Mouse (Mus musculus): ENCODE measurements at regions not wholly inside any gene's neighbourhood (a gene's known extent, or its start where the extent isn't known, plus 50 kb on each side); places are given as distances from the start of the nearest gene placed in this dataset.

GRCm38 (mm10) chr13:114219870-114220492, 168.1 kb downstream of the Ndufs4 start:
- Histone ChIP-seq H3K4me3 (ENCODE audit: low read depth, low read length) (no peak overlapping the region), H3K9ac (ENCODE audit: low read depth, poor library complexity, severe bottlenecking) (no peak overlapping the region), H3K9me3 (replicated peaks; ENCODE audit: control insufficient read depth, insufficient read depth, low read length, poor library complexity, severe bottlenecking) (no peaks in the 10 kb centered on the region), H3K27me3 (ENCODE audit: control insufficient read depth, insufficient read depth, low read length, poor library complexity, severe bottlenecking) (no peaks in the 10 kb centered on the region; the same call in 1 of the 2 replicates), H3K36me3 (ENCODE audit: control insufficient read depth, insufficient read depth, low read length, poor library complexity, severe bottlenecking) (no peaks in the 10 kb centered on the region), H3K27ac (ENCODE audit: insufficient read depth, low read length) (no peak overlapping the region), H3K4me1 (ENCODE audit: control insufficient read depth, insufficient read depth, low read length) (no peaks in the 10 kb centered on the region)
- TF ChIP-seq EP300 (IDR thresholded peaks at IDR 0.05; ENCODE audit: insufficient read depth, low read depth, low read length) (no peak), POLR2A (IDR thresholded peaks at IDR 0.05; ENCODE audit: insufficient read depth, low read length) (no peak), CTCF (IDR thresholded peaks at IDR 0.05; ENCODE audit: low read depth, low read length) (no peak)

GRCm38 (mm10) chr13:114215044-114215443, 173.0 kb downstream of the Ndufs4 start:
- Histone ChIP-seq H3K27ac (ENCODE audit: insufficient read depth, low read length) (no peak overlapping the region), H3K4me3 (ENCODE audit: low read depth, low read length) (no peak overlapping the region), H3K9ac (ENCODE audit: low read depth, poor library complexity, severe bottlenecking) (no peak overlapping the region), H3K27me3 (ENCODE audit: control insufficient read depth, insufficient read depth, low read length, poor library complexity, severe bottlenecking) (no peaks in the 10 kb centered on the region; the same call in 1 of the 2 replicates), H3K36me3 (ENCODE audit: control insufficient read depth, insufficient read depth, low read length, poor library complexity, severe bottlenecking) (no peaks in the 10 kb centered on the region), H3K9me3 (replicated peaks; ENCODE audit: control insufficient read depth, insufficient read depth, low read length, poor library complexity, severe bottlenecking) (no peaks in the 10 kb centered on the region; the same call in 1 of the 2 replicates), H3K4me1 (ENCODE audit: control insufficient read depth, insufficient read depth, low read length) (no peaks in the 10 kb centered on the region)
- TF ChIP-seq POLR2A (IDR thresholded peaks at IDR 0.05; ENCODE audit: insufficient read depth, low read length) (no peak), EP300 (IDR thresholded peaks at IDR 0.05; ENCODE audit: insufficient read depth, low read depth, low read length) (no peak), CTCF (IDR thresholded peaks at IDR 0.05; ENCODE audit: low read depth, low read length) (no peak)
